Mouse (Mus musculus) liver, embryonic 15.5 days (tissue): ENCODE measurements around the gene Pla2g6. TPM values are rescaled to one million over a fixed set of nuclear protein-coding genes. Genes with fewer than 3 reads are reported as not detected.

Experiments used
- ATAC-seq: fragments of 200-750 bp; cut with Nextera tagmentation; 2 replicates; pipeline ENCODE4 v1.8.0; 2017; ENCODE audit warnings: moderate number of reproducible peaks, mild to moderate bottlenecking, moderate library complexity; ENCODE audit not compliant: insufficient read depth
- H3K27ac ChIP-seq: fragments of 300-500 bp; sonication (generic); replicated peaks from 2 replicates; pipeline ENCODE4 v1.5.1; 2015; ENCODE audit warnings: mild to moderate bottlenecking, inconsistent platforms
- H3K27me3 ChIP-seq: fragments of 300-500 bp; sonication (generic); 2 replicates; pipeline ENCODE4 v1.6.1; 2015; ENCODE audit warnings: mild to moderate bottlenecking, inconsistent platforms
- H3K36me3 ChIP-seq: fragments of 300-500 bp; sonication (generic); replicated peaks from 2 replicates; pipeline ENCODE4 v1.6.1; 2015; ENCODE audit warnings: moderate library complexity, mild to moderate bottlenecking, inconsistent platforms
- H3K4me1 ChIP-seq: fragments of 300-500 bp; sonication (generic); replicated peaks from 2 replicates; pipeline ENCODE4 v1.6.1; 2015; ENCODE audit warnings: inconsistent platforms
- H3K4me2 ChIP-seq: fragments of 300-500 bp; sonication (generic); 2 replicates; pipeline ENCODE4 v1.6.1; 2015; ENCODE audit warnings: moderate library complexity, mild to moderate bottlenecking, inconsistent platforms
- H3K4me3 ChIP-seq: fragments of 300-500 bp; sonication (generic); replicated peaks from 2 replicates; pipeline ENCODE4 v1.5.1; 2015; ENCODE audit warnings: mild to moderate bottlenecking, inconsistent platforms
- H3K9ac ChIP-seq: fragments of 300-500 bp; sonication (generic); 2 replicates; pipeline ENCODE4 v1.6.1; 2015; ENCODE audit warnings: moderate library complexity, mild to moderate bottlenecking, inconsistent platforms
- H3K9me3 ChIP-seq: fragments of 300-500 bp; sonication (generic); replicated peaks from 2 replicates; pipeline ENCODE4 v1.6.1; 2016; ENCODE audit warnings: inconsistent platforms
- WGBS: fragments of 180-500 bp; shearing (Covaris S2); methylation state at CpG from one replicate; pipeline ENCODE4 v1.1.7; 2015; ENCODE audit warnings: mixed read lengths; ENCODE audit not compliant: insufficient replicate concordance; 5-methylcytosine and 5-hydroxymethylcytosine counted together
- polyA plus RNA-seq: library from polyadenylated mRNA; unstranded; fragments of >200 nt; fragmentation: Nextera tagmentation; extraction: Ambion mirVana; gene quantifications from 2 replicates; pipeline ENCODE4 v1.2.1, GENCODE M21; 2015

Gene Pla2g6
- polyA plus RNA-seq, 1 experiment from 2014 or later = 14.8 TPM

DNA sequence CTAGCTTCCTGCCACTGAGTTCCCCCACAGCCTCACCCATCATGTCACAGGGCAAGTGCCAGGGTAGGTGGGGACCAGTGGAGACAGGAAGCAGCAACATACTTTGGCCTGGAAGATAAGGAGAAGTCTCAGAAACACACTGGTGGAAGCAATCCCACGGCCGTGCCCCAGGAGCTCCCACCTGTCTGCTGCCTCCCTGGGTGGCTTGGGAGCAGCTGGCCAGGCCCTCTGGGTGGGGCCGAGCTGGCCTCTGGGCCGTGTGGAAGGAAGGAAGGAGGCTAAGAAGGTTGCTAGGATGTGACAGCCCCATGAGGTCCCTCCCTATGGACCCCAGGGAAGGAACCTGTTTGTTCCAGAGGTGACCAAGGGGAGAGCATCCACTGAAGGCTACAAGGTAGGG is 32.8 kb upstream of the Pla2g6 start:
- Histone ChIP-seq H3K9me3 (no peaks in the 10 kb centered on the region), H3K4me2 (no peak overlapping the region), H3K4me3 (no peak overlapping the region), H3K9ac (no peak overlapping the region), H3K36me3 (0 out of 2 replicates have a peak, but pooled peaks cover 9% of the 10 kb centered on the region), H3K27me3 (peaks cover 26% of the 10 kb centered on the region), H3K4me1 (peaks cover 41% of the 10 kb centered on the region), H3K27ac (no peak overlapping the region)
- 16% methylated on average over 4 of the region's 4 CpGs for WGBS
- no peak for ATAC-seq

DNA sequence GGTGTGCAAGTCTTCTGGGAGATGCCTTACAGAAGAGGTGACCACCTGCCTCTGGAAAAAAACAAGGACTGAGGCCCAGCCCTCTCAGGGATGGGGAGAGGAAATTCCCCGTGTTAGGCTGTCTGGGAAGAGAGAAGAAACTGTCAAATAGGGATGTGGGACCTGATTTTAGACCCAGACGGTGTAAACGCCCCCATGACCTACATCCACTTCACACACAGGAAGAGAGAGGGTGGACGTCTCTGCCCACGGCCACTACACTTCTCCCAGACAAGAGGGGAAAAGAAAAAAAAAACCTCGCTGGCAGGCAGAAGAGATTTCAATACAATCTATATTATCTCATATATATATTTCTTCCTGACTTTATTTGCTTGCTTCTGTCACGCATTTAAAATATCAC is 32.2 kb upstream of the Pla2g6 start:
- H3K27me3 ChIP-seq = peaks cover 31% of the 10 kb centered on the region
- ATAC-seq = no peak
- no peaks in the 10 kb centered on the region for H3K9me3 ChIP-seq
- no peak overlapping the region for H3K9ac ChIP-seq
- no peak overlapping the region for H3K4me2 ChIP-seq
- H3K27ac ChIP-seq = no peak overlapping the region
- H3K4me1 ChIP-seq = peaks cover 46% of the 10 kb centered on the region
- no peak overlapping the region for H3K4me3 ChIP-seq
- 43% methylated on average over 7 of the region's 7 CpGs for WGBS
- 0 out of 2 replicates have a peak, but pooled peaks cover 9% of the 10 kb centered on the region for H3K36me3 ChIP-seq

DNA sequence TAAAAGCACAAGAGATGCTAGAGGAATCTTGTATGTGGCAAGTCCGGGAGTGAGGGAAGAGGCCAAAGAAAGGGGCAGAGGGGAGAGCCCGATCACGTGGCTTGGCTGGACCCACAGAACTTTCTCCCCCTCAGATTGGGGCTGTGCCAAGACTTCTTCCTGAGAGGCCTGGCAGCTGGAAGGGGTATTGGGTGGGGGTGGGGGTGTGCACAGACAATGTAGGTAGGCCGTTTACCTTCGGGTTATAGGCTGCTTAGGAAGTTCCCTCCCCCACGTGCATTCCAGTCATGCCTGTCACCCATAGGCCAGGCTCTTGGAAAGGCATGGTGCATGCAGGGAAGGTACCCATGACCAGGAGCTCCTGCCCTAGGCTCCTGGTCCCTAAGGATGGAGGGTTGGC is 31.8 kb upstream of the Pla2g6 start:
- H3K9me3 ChIP-seq = no peaks in the 10 kb centered on the region
- H3K36me3 ChIP-seq = 0 out of 2 replicates have a peak, but pooled peaks cover 9% of the 10 kb centered on the region
- no peak overlapping the region for H3K9ac ChIP-seq
- H3K4me1 ChIP-seq = peaks cover 46% of the 10 kb centered on the region
- WGBS = 30% methylated on average over 6 of the region's 6 CpGs
- H3K4me3 ChIP-seq = no peak overlapping the region
- no peak overlapping the region for H3K4me2 ChIP-seq
- ATAC-seq = no peak
- no peak overlapping the region for H3K27ac ChIP-seq
- H3K27me3 ChIP-seq = peaks cover 31% of the 10 kb centered on the region

GRCm38 (mm10) chr15:79357974-79358690 is 29.9 kb upstream of the Pla2g6 start:
- peak overlapping the region; percentile 76 for H3K4me2 ChIP-seq
- no peak for ATAC-seq
- H3K36me3 ChIP-seq = 0 out of 2 replicates have a peak, but pooled peaks cover 3% of the 10 kb centered on the region
- peak overlapping the region; percentile 43 for H3K4me3 ChIP-seq
- H3K27me3 ChIP-seq = peaks cover 31% of the 10 kb centered on the region
- no peaks in the 10 kb centered on the region for H3K9me3 ChIP-seq
- no peak overlapping the region for H3K9ac ChIP-seq
- WGBS = 41% methylated on average over 12 of the region's 12 CpGs
- peaks cover 57% of the 10 kb centered on the region for H3K4me1 ChIP-seq
- no peak overlapping the region for H3K27ac ChIP-seq

- peak; percentile 75 for ATAC-seq
- peaks cover 62% of the 10 kb centered on the region for H3K4me1 ChIP-seq
Measured at GRCm38 (mm10) chr15:79357036-79357911, 29.1 kb upstream of the Pla2g6 start.

DNA sequence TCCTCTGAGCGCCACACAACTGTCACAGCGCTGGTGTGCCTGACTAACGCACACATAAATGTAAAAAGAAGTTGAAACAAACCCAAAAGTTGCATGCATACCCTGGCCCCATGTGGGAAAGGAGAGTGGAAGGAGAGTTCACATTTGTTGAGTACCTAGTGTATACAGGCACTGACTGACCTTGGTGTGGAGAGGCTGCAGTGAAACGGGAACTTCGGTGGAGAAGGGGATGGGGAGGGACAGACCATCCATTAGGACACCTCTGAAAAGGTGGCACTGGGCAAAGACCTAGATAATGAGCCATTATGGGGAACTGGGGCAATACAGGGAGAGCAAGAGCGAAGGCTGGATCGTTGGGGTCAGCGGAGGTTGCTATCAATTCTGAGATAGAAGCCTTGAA is 28.3 kb upstream of the Pla2g6 start:
- WGBS = 55% methylated on average over 8 of the region's 8 CpGs
- Histone ChIP-seq H3K4me2 (peak overlapping the region; percentile 76), H3K36me3 (no peaks in the 10 kb centered on the region), H3K27me3 (peaks cover 32% of the 10 kb centered on the region), H3K4me3 (peak overlapping the region; percentile 43; the same call in 1 of the 2 replicates), H3K27ac (no peak overlapping the region), H3K9me3 (no peaks in the 10 kb centered on the region), H3K4me1 (peaks cover 70% of the 10 kb centered on the region), H3K9ac (no peak overlapping the region)
- no peak for ATAC-seq

More at GRCm38 (mm10) chr15:79357036-79357911, 29.1 kb upstream of the Pla2g6 start:
- H3K4me3 ChIP-seq = peak overlapping the region; percentile 43
- H3K9ac ChIP-seq = no peak overlapping the region
- 0 out of 2 replicates have a peak, but pooled peaks cover 3% of the 10 kb centered on the region for H3K36me3 ChIP-seq
- H3K27ac ChIP-seq = no peak overlapping the region; the same call in 1 of the 2 replicates
- 1% methylated on average over 76 of the region's 77 CpGs for WGBS
- no peaks in the 10 kb centered on the region for H3K9me3 ChIP-seq
- peaks cover 31% of the 10 kb centered on the region for H3K27me3 ChIP-seq
- peak overlapping the region; percentile 76 for H3K4me2 ChIP-seq

GRCm38 (mm10) chr15:79354619-79355018 is 26.4 kb upstream of the Pla2g6 start:
- H3K9me3 ChIP-seq = no peaks in the 10 kb centered on the region
- no peak overlapping the region for H3K4me2 ChIP-seq
- H3K4me1 ChIP-seq = peaks cover 65% of the 10 kb centered on the region
- H3K27me3 ChIP-seq = peaks cover 42% of the 10 kb centered on the region
- ATAC-seq = no peak
- no peak overlapping the region for H3K9ac ChIP-seq
- WGBS = 34% methylated on average over 4 of the region's 4 CpGs
- no peak overlapping the region for H3K27ac ChIP-seq
- no peak overlapping the region for H3K4me3 ChIP-seq
- H3K36me3 ChIP-seq = no peaks in the 10 kb centered on the region

GRCm38 (mm10) chr15:79353690-79354305 is 25.6 kb upstream of the Pla2g6 start:
- no peak overlapping the region for H3K9ac ChIP-seq
- no peak overlapping the region for H3K4me2 ChIP-seq
- no peak for ATAC-seq
- H3K4me3 ChIP-seq = no peak overlapping the region
- H3K4me1 ChIP-seq = peaks cover 71% of the 10 kb centered on the region
- peaks cover 50% of the 10 kb centered on the region for H3K27me3 ChIP-seq
- H3K27ac ChIP-seq = no peak overlapping the region
- no peaks in the 10 kb centered on the region for H3K36me3 ChIP-seq
- WGBS = 58% methylated on average over 5 of the region's 5 CpGs
- no peaks in the 10 kb centered on the region for H3K9me3 ChIP-seq

DNA sequence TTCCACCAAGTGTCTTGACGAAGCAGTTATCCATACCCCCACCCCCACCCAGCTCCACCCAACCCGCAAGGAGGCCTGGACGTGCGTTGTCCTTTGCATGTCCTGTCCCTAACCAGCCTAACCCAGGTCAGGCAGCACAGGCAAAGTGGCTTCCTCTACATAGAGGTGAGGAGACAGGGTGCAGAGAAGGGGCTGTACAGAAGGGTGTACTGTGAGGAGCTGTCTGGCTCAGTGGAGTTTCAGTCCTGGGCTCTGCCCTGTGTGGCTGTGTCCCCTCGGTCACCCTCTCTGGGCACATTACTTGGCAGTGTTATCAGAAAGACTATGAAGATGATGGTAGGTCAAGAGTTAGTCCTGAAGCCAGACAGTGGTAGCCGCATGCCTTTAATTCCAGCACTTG is 24.3 kb upstream of the Pla2g6 start:
- H3K27ac ChIP-seq = no peak overlapping the region
- 69% methylated on average over 6 of the region's 6 CpGs for WGBS
- no peak for ATAC-seq
- peaks cover 71% of the 10 kb centered on the region for H3K4me1 ChIP-seq
- no peak overlapping the region for H3K4me2 ChIP-seq
- H3K4me3 ChIP-seq = no peak overlapping the region
- peaks cover 51% of the 10 kb centered on the region for H3K27me3 ChIP-seq
- no peaks in the 10 kb centered on the region for H3K36me3 ChIP-seq
- no peak overlapping the region for H3K9ac ChIP-seq
- no peaks in the 10 kb centered on the region for H3K9me3 ChIP-seq

DNA sequence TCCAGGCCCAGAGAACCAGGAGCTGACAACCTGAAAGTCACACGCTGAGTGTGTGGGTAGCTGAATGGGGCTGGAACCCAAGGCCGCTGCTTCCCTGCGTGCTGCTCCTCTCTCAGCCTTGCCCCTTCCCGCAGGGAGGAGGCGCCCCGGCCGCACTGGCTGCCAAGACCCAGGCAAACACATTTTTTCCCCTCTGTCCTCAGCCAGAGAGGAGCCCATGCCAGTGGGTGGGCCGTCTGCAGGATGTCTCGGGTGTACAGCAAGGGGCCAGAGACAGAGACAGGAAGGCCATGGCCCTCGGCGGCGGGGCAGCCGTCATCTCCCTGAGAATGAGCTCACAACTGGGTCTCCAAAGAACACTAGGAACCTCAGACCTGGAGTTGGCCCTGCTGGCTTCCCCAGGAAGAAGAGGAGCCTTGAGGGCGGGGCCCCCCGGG is 23.2 kb upstream of the Pla2g6 start:
- Histone ChIP-seq H3K27me3 (peaks cover 51% of the 10 kb centered on the region), H3K27ac (no peak overlapping the region), H3K9ac (no peak overlapping the region), H3K36me3 (no peaks in the 10 kb centered on the region), H3K4me3 (no peak overlapping the region), H3K9me3 (no peaks in the 10 kb centered on the region), H3K4me1 (peaks cover 67% of the 10 kb centered on the region), H3K4me2 (peak overlapping the region; percentile 25)
- WGBS = 32% methylated on average over 15 of the region's 15 CpGs
- ATAC-seq = no peak

GRCm38 (mm10) chr15:79350866-79351265 is 22.7 kb upstream of the Pla2g6 start:
- no peak overlapping the region for H3K27ac ChIP-seq
- no peaks in the 10 kb centered on the region for H3K36me3 ChIP-seq
- WGBS = 63% methylated on average over 4 of the region's 4 CpGs
- no peak for ATAC-seq
- H3K4me2 ChIP-seq = peak overlapping the region; percentile 25; the same call in 1 of the 2 replicates
- H3K27me3 ChIP-seq = peaks cover 51% of the 10 kb centered on the region
- no peak overlapping the region for H3K9ac ChIP-seq
- H3K4me3 ChIP-seq = no peak overlapping the region
- H3K9me3 ChIP-seq = no peaks in the 10 kb centered on the region
- H3K4me1 ChIP-seq = peaks cover 64% of the 10 kb centered on the region
